Mouse (Mus musculus) MN1 (cell line): ENCODE data around the gene Sf3a2.

ENCODE experiments used
- DNase-seq: peaks from one replicate; pipeline ENCODE4 v3.0.0-alpha.2; 2016; ENCODE audit warnings: low spot score

The Sf3a2 gene

GRCm38 (mm10) chr10:80845055-80845693 lies 47.2 kb downstream of the Sf3a2 start:
- DNase-seq, result no peak

DNA sequence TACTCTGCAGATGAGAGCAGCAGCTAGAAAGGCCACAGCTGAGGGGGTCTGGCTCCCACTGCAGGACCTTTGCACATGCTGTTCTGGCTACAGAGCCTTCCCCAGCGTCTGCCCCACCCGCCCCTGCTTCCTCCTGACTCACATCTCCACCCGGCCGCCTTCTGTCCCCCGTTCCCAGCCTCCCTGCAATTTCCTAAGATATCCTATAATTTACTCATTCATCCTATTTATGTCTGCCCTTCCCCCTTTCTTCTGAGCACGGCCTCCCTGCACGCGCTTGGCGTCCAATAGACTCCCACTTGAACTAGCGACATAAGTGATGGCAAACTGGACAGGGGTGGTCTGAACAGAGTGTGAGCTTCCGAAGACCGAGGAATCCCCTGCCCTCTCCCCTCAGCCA lies 47.7 kb downstream of the Sf3a2 start:
- no peak for DNase-seq

- no peak for DNase-seq
These were observed 50.6 kb downstream of the Sf3a2 start for GRCm38 (mm10) chr10:80848571-80848970.
